ENCODE assay signal across 8 mouse cellular contexts in the genomic region with DNA sequence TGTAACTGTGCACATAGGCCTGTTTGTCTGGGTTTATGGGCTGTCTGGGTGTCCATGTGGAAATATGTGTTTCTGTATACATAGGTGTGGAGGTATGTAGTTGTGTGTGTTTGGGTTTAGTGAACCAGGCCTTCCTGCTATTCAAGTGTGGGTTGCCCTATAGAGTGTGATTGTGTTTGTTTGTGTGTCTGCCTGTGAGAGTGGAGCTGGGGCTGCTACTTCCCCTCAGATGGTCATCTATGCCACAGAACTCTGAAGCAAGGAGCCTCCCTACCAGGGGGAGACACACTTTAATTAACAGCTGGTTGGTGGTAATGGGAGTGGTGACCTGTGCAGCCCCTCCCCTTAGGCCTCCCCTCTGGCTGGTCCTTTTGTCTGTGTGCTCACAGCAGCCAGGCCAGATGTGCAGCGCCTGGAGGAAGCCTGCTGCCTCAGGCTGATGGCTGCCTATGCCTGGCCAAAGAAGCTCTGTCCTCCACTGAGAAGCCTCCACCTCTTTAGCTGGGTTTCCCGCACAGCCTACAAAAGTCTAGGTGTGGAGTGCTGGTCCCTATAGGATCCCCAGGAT. TPM values are rescaled to one million over a fixed set of nuclear protein-coding genes. Genes with fewer than 3 reads are reported as not detected.
A peak's percentile ranks its signal among the peaks of the same experiment; 100 is the strongest.
DNase-seq lines count a peak whose midpoint lies in the region; ATAC-seq lines count a peak whose summit lies in the region.

No protein-coding gene starts in this region.

- no peaks in the 10 kb centered on the region for H3K27me3 ChIP-seq in midbrain, embryonic 10.5 days (ENCODE audit: low read depth, poor library complexity, severe bottlenecking)

- H3K4me3 ChIP-seq in midbrain, embryonic 10.5 days: peak overlapping the region; percentile 76

- DNase-seq in 416B (ENCODE audit: low read depth) (peak; percentile 75), R1 (ENCODE audit: low read depth, low spot score) (peak; percentile 58)
- peak; percentile 53 for DNase-seq in kidney, postnatal 10 days
- DNase-seq in midbrain, embryonic 10.5 days (ENCODE audit: low spot score): peak; percentile 45
- DNase-seq in right cerebral cortex, postnatal 14 days: no peak
- no peak for DNase-seq in adrenal gland, adult 18-20 months (ENCODE audit: low spot score in 2 of 2)
- DNase-seq in adrenal gland, postnatal 14 days: no peak

- peaks cover 19% of the 10 kb centered on the region for H3K36me3 ChIP-seq in midbrain, embryonic 10.5 days

- peak overlapping the region; percentile 91 for H3K27ac ChIP-seq in midbrain, embryonic 10.5 days (replicated peaks)

- peaks cover 34% of the 10 kb centered on the region for H3K4me1 ChIP-seq in midbrain, embryonic 10.5 days

- H3K9me3 ChIP-seq in midbrain, embryonic 10.5 days (replicated peaks): no peaks in the 10 kb centered on the region

- ATAC-seq in granulocyte monocyte progenitor cell, adult 5-6 weeks (replicated peaks; ENCODE audit: poor library complexity, severe bottlenecking): peak; percentile 74

- 5% methylated on average over 2 of the region's 2 CpGs for WGBS in midbrain, embryonic 10.5 days

RNA-seq across cellular contexts. Expression of a gene that starts 0.9 kb away (rescaled TPM):
- total RNA-seq in granulocyte monocyte progenitor cell, adult 5-6 weeks (2014; fragmentation: Nextera tagmentation): 36.8 and 48.4 TPM in 2 replicates
- 18.3 and 19.7 TPM in 2 replicates for total RNA-seq in granulocyte monocyte progenitor cell, adult 5-6 weeks (2017)
- 37.1 and 47.6 TPM in 2 replicates for polyA plus RNA-seq in midbrain, embryonic 10.5 days (2016; fragmentation: Nextera tagmentation; extraction: Ambion mirVana)
- total RNA-seq in adrenal gland, adult 18-20 months (2021): 10 to 100 TPM; 20.4 to 21.7 TPM
- total RNA-seq in adrenal gland, postnatal 14 days (2021): 39.9 and 51.3 TPM in 2 replicates

RNA-seq across cellular contexts. Expression of a gene that starts 30.6 kb away (rescaled TPM):
- total RNA-seq in granulocyte monocyte progenitor cell, adult 5-6 weeks (2014; fragmentation: Nextera tagmentation): 93.6 and 116 TPM in 2 replicates
- 108 and 121 TPM in 2 replicates for total RNA-seq in granulocyte monocyte progenitor cell, adult 5-6 weeks (2017)
- 1.7 and 2.9 TPM in 2 replicates for polyA plus RNA-seq in midbrain, embryonic 10.5 days (2016; fragmentation: Nextera tagmentation; extraction: Ambion mirVana)
- 1 to 10 TPM; 3.2 to 5.8 TPM for total RNA-seq in adrenal gland, adult 18-20 months (2021)
- 1.7 and 7.8 TPM in 2 replicates for total RNA-seq in adrenal gland, postnatal 14 days (2021)

Comparison
In these comparisons a context has a peak if more than half of its experiments do, and no peak if none do; other contexts are left out.
1. DNase-seq: peak in 416B (single experiment), R1 (single experiment), kidney, postnatal 10 days (single experiment) and midbrain, embryonic 10.5 days (single experiment); none in right cerebral cortex, postnatal 14 days (single experiment), adrenal gland, adult 18-20 months (0 of 2) and adrenal gland, postnatal 14 days (single experiment).
2. RNA of a gene that starts 30.6 kb away (total RNA-seq): 93.6 to 121 TPM in granulocyte monocyte progenitor cell, adult 5-6 weeks; 3.2 to 5.8 TPM in adrenal gland, adult 18-20 months and 1.7 to 7.8 TPM in adrenal gland, postnatal 14 days; every median in the first group is over 10 times any median in the second.